Mouse (Mus musculus) intestine, embryonic 14.5 days (tissue): ENCODE data around the gene Rab36. TPM values are rescaled to one million over a fixed set of nuclear protein-coding genes. Genes with fewer than 3 reads are reported as not detected.

ENCODE experiments used
- ATAC-seq: fragments of 200-750 bp; cut with Nextera tagmentation; replicated peaks from 2 replicates; pipeline ENCODE4 v1.8.0; 2017; ENCODE audit warnings: low read depth, moderate number of reproducible peaks, moderate TSS enrichment, moderate library complexity; ENCODE audit not compliant: low FRiP score, low TSS enrichment
- DNase-seq: peaks from one replicate; pipeline ENCODE4 v3.0.0-alpha.2; 2018; ENCODE audit warnings: low spot score
- H3K27ac ChIP-seq: fragments of 300-500 bp; sonication (generic); 2 replicates; pipeline ENCODE4 v1.5.1; 2014; ENCODE audit warnings: low read depth, mild to moderate bottlenecking, control low read depth
- H3K27me3 ChIP-seq: fragments of 300-500 bp; sonication (generic); replicated peaks from 2 replicates; pipeline ENCODE4 v1.6.1; 2014; ENCODE audit warnings: low read length, control low read depth; ENCODE audit not compliant: control insufficient read depth, insufficient read depth
- H3K36me3 ChIP-seq: fragments of 300-500 bp; sonication (generic); 2 replicates; pipeline ENCODE4 v1.6.1; 2014; ENCODE audit warnings: low read length, control low read depth; ENCODE audit not compliant: control insufficient read depth, insufficient read depth
- H3K4me1 ChIP-seq: fragments of 300-500 bp; sonication (generic); replicated peaks from 2 replicates; pipeline ENCODE4 v1.6.1; 2014; ENCODE audit warnings: low read length, control low read depth, mixed read lengths; ENCODE audit not compliant: control insufficient read depth, insufficient read depth
- H3K4me2 ChIP-seq: fragments of 300-500 bp; sonication (generic); 2 replicates; pipeline ENCODE4 v1.6.1; 2014; ENCODE audit warnings: low read length
- H3K4me3 ChIP-seq: fragments of 300-500 bp; sonication (generic); 2 replicates; pipeline ENCODE4 v1.5.1; 2014; ENCODE audit warnings: low read depth, low read length, control low read depth, mixed read lengths
- H3K9ac ChIP-seq: fragments of 300-500 bp; sonication (generic); 2 replicates; pipeline ENCODE4 v1.6.1; 2014; ENCODE audit warnings: mild to moderate bottlenecking, low read length
- H3K9me3 ChIP-seq: fragments of 300-500 bp; sonication (generic); 2 replicates; pipeline ENCODE4 v1.6.1; 2016; ENCODE audit warnings: low read length, control low read depth; ENCODE audit not compliant: control insufficient read depth
- WGBS: fragments of 180-500 bp; shearing (Covaris S2); extraction: QIAGEN DNeasy Blood & Tissue Kit; methylation state at CpG from one replicate; pipeline ENCODE4 v1.1.7; 2014; 5-methylcytosine and 5-hydroxymethylcytosine counted together
- polyA plus RNA-seq: library from polyadenylated mRNA; unstranded; fragments of >200 nt; fragmentation: Nextera tagmentation; extraction: Ambion mirVana; gene quantifications from 2 replicates; pipeline ENCODE4 v1.2.1, GENCODE M21; 2014

Gene Rab36
- polyA plus RNA-seq, 1 experiment from 2014 or later: 8.2 TPM

GRCm38 (mm10) chr10:75060843-75061235 lies 24.0 kb downstream of the Rab36 start:
- Histone ChIP-seq H3K27ac (0 out of 2 replicates have a peak overlapping the region, but pooled peaks have one; percentile 11), H3K27me3 (no peaks in the 10 kb centered on the region), H3K36me3 (no peaks in the 10 kb centered on the region; the same call in 1 of the 2 replicates), H3K4me1 (peaks cover 38% of the 10 kb centered on the region), H3K4me2 (peak overlapping the region; percentile 60), H3K9ac (peak overlapping the region; percentile 65), H3K9me3 (no peaks in the 10 kb centered on the region), H3K4me3 (peak overlapping the region; percentile 79)
- peak; percentile 78 for DNase-seq
- peak; percentile 18; the same call in 1 of the 2 replicates for ATAC-seq
- WGBS: under 1% methylated on average over 44 of the region's 48 CpGs

GRCm38 (mm10) chr10:75061341-75062188 lies 24.7 kb downstream of the Rab36 start:
- Histone ChIP-seq H3K4me3 (peak overlapping the region; percentile 79), H3K4me2 (peak overlapping the region; percentile 60), H3K9me3 (no peaks in the 10 kb centered on the region), H3K27me3 (no peaks in the 10 kb centered on the region), H3K4me1 (peaks cover 36% of the 10 kb centered on the region), H3K9ac (peak overlapping the region; percentile 65), H3K36me3 (no peaks in the 10 kb centered on the region; the same call in 1 of the 2 replicates), H3K27ac (no peak overlapping the region)
- WGBS: 1% methylated on average over 71 of the region's 71 CpGs
- DNase-seq (peak; percentile 74), ATAC-seq (no peak)

GRCm38 (mm10) chr10:75062189-75062561 lies 25.3 kb downstream of the Rab36 start:
- 12% methylated on average over 6 of the region's 6 CpGs for WGBS
- DNase-seq (peak; percentile 63), ATAC-seq (no peak)
- H3K4me2 ChIP-seq: peak overlapping the region; percentile 60
- H3K27ac ChIP-seq: no peak overlapping the region
- peak overlapping the region; percentile 79 for H3K4me3 ChIP-seq
- H3K27me3 ChIP-seq: no peaks in the 10 kb centered on the region
- peak overlapping the region; percentile 65 for H3K9ac ChIP-seq
- no peaks in the 10 kb centered on the region; the same call in 1 of the 2 replicates for H3K36me3 ChIP-seq
- H3K9me3 ChIP-seq: no peaks in the 10 kb centered on the region
- peaks cover 36% of the 10 kb centered on the region for H3K4me1 ChIP-seq

- WGBS: 36% methylated on average over 6 of the region's 6 CpGs
- H3K4me3 ChIP-seq: peak overlapping the region; percentile 79
- peak overlapping the region; percentile 60 for H3K4me2 ChIP-seq
- H3K27ac ChIP-seq: no peak overlapping the region
- H3K36me3 ChIP-seq: no peaks in the 10 kb centered on the region; the same call in 1 of the 2 replicates
- H3K9me3 ChIP-seq: no peaks in the 10 kb centered on the region
- H3K4me1 ChIP-seq: peaks cover 41% of the 10 kb centered on the region
- H3K9ac ChIP-seq: no peak overlapping the region
- no peak for ATAC-seq
- no peak for DNase-seq
- H3K27me3 ChIP-seq: no peaks in the 10 kb centered on the region
Observed at GRCm38 (mm10) chr10:75062621-75063020, 25.8 kb downstream of the Rab36 start.

- Histone ChIP-seq H3K9ac (no peak overlapping the region), H3K4me1 (peaks cover 47% of the 10 kb centered on the region)
- ATAC-seq: no peak
Observed at GRCm38 (mm10) chr10:75063301-75063965, 26.6 kb downstream of the Rab36 start.

GRCm38 (mm10) chr10:75065691-75066090 lies 28.8 kb downstream of the Rab36 start:
- 74% methylated on average over 6 of the region's 6 CpGs for WGBS
- Histone ChIP-seq H3K4me3 (no peak overlapping the region), H3K4me2 (no peak overlapping the region), H3K4me1 (peaks cover 51% of the 10 kb centered on the region), H3K9ac (no peak overlapping the region), H3K9me3 (no peaks in the 10 kb centered on the region), H3K36me3 (no peaks in the 10 kb centered on the region; the same call in 1 of the 2 replicates), H3K27me3 (no peaks in the 10 kb centered on the region), H3K27ac (no peak overlapping the region)
- DNase-seq (no peak), ATAC-seq (no peak)

More at GRCm38 (mm10) chr10:75063301-75063965, 26.6 kb downstream of the Rab36 start:
- H3K4me2 ChIP-seq: peak overlapping the region; percentile 60
- H3K36me3 ChIP-seq: no peaks in the 10 kb centered on the region; the same call in 1 of the 2 replicates
- no peaks in the 10 kb centered on the region for H3K9me3 ChIP-seq
- no peak for DNase-seq
- no peaks in the 10 kb centered on the region for H3K27me3 ChIP-seq
- no peak overlapping the region for H3K27ac ChIP-seq
- peak overlapping the region; percentile 18 for H3K4me3 ChIP-seq
- 55% methylated on average over 12 of the region's 12 CpGs for WGBS

GRCm38 (mm10) chr10:75067446-75067845 lies 30.6 kb downstream of the Rab36 start:
- Histone ChIP-seq H3K4me2 (no peak overlapping the region), H3K9ac (no peak overlapping the region), H3K36me3 (no peaks in the 10 kb centered on the region; the same call in 1 of the 2 replicates), H3K27ac (no peak overlapping the region), H3K9me3 (no peaks in the 10 kb centered on the region), H3K4me3 (no peak overlapping the region), H3K27me3 (no peaks in the 10 kb centered on the region), H3K4me1 (peaks cover 43% of the 10 kb centered on the region)
- DNase-seq: no peak
- no peak for ATAC-seq

GRCm38 (mm10) chr10:75068086-75068485 lies 31.2 kb downstream of the Rab36 start:
- H3K4me3 ChIP-seq: no peak overlapping the region
- H3K36me3 ChIP-seq: no peaks in the 10 kb centered on the region; the same call in 1 of the 2 replicates
- no peaks in the 10 kb centered on the region for H3K27me3 ChIP-seq
- WGBS: 11% methylated on average over 2 of the region's 2 CpGs
- H3K9me3 ChIP-seq: no peaks in the 10 kb centered on the region
- no peak for ATAC-seq
- no peak overlapping the region for H3K9ac ChIP-seq
- H3K4me1 ChIP-seq: peaks cover 37% of the 10 kb centered on the region
- no peak for DNase-seq
- H3K27ac ChIP-seq: no peak overlapping the region
- no peak overlapping the region; the same call in 1 of the 2 replicates for H3K4me2 ChIP-seq
